Mouse (Mus musculus) testis, adult 2 months (tissue): ENCODE measurements at regions not wholly inside any gene's neighbourhood (a gene's known extent, or its start where the extent isn't known, plus 50 kb on each side); places are given as distances from the start of the nearest gene placed in this dataset.

ENCODE experiments used
- CTCF ChIP-seq: fragments of 200-500 bp; IDR thresholded peaks from 2 replicates; pipeline ENCODE4 v1.5.1; 2012; ENCODE audit warnings: low read depth, mild to moderate bottlenecking, inconsistent platforms, low read length, moderate library complexity; ENCODE audit not compliant: control insufficient read depth, insufficient read depth, insufficient replicate concordance
- POLR2A ChIP-seq: fragments of 200-500 bp; IDR thresholded peaks from 2 replicates; pipeline ENCODE4 v1.6.1; 2012; ENCODE audit warnings: low read depth, mild to moderate bottlenecking, inconsistent platforms, low read length, moderate library complexity; ENCODE audit not compliant: control insufficient read depth

DNA sequence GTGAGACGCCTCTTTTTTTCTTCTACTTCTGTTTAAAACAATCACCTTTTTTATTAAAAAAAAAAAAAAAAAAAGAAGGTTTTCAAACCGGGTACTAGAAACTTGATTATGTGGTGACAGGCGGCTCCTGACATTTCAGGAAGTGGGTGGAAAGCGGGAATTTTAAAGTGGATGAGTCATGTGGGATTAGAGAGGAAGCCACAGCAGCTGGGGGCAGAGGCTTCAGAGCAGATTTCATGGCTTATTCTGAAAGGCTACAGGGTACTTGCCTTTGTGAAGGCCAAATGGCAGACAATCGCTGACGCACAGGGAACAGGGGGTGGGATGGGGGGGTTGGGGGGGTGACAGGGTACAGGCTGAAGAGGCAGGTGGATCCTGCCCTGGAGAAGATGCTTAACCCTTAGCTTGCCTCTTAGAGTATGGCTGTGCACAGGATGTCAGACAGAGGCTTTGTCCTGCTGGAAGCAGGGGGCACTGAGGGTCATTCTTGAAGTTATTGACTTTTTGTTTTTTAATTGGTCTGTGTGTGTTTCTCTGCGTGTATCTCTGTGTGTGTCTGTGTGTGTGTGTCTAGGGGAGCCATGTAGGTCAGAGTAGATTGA lies 81.4 kb upstream of the Zfp831 start:
- TF ChIP-seq CTCF (no peak), POLR2A (no peak)
